Mouse (Mus musculus) midbrain, postnatal 0 days (tissue): ENCODE results near the gene Fndc3a. TPM values are rescaled to one million over a fixed set of nuclear protein-coding genes. Genes with fewer than 3 reads are reported as not detected.

Experiments used
- ATAC-seq: fragments of 200-750 bp; cut with Nextera tagmentation; 2 replicates; pipeline ENCODE4 v1.8.0; 2017; ENCODE audit warnings: moderate number of reproducible peaks, mild to moderate bottlenecking, moderate TSS enrichment, moderate library complexity; ENCODE audit not compliant: low FRiP score
- DNase-seq: peaks from one replicate; pipeline ENCODE4 v3.0.0-alpha.2; 2015; ENCODE audit warnings: low spot score
- H3K27ac ChIP-seq: fragments of 300-500 bp; sonication (generic); 2 replicates; pipeline ENCODE4 v1.5.1; 2014; ENCODE audit warnings: low read depth, mild to moderate bottlenecking, low read length, mixed read lengths
- H3K27me3 ChIP-seq: fragments of 300-500 bp; sonication (generic); 2 replicates; pipeline ENCODE4 v1.6.1; 2014; ENCODE audit warnings: low read length, control low read depth, mixed read lengths; ENCODE audit not compliant: insufficient read depth
- H3K36me3 ChIP-seq: fragments of 300-500 bp; sonication (generic); 2 replicates; pipeline ENCODE4 v1.6.1; 2014; ENCODE audit warnings: low read length, control low read depth, mixed read lengths; ENCODE audit not compliant: insufficient read depth
- H3K4me1 ChIP-seq: fragments of 300-500 bp; sonication (generic); 2 replicates; pipeline ENCODE4 v1.6.1; 2014; ENCODE audit warnings: mild to moderate bottlenecking, control low read depth, antibody characterized with exemption, low read length, mixed read lengths; ENCODE audit not compliant: insufficient read depth
- H3K4me2 ChIP-seq: fragments of 300-500 bp; sonication (generic); 2 replicates; pipeline ENCODE4 v1.6.1; 2014; ENCODE audit warnings: low read depth, mild to moderate bottlenecking, low read length, mixed read lengths; ENCODE audit not compliant: poor library complexity, severe bottlenecking
- H3K4me3 ChIP-seq: fragments of 300-500 bp; sonication (generic); 2 replicates; pipeline ENCODE4 v1.5.1; 2014; ENCODE audit warnings: low read depth, mild to moderate bottlenecking, low read length, moderate library complexity
- H3K9ac ChIP-seq: fragments of 300-500 bp; sonication (generic); replicated peaks from 2 replicates; pipeline ENCODE4 v1.6.1; 2014; ENCODE audit warnings: mild to moderate bottlenecking, low read length, moderate library complexity, mixed read lengths; ENCODE audit not compliant: poor library complexity, severe bottlenecking
- H3K9me3 ChIP-seq: fragments of 300-500 bp; sonication (generic); 2 replicates; pipeline ENCODE4 v1.6.1; 2016; ENCODE audit warnings: low read length, control low read depth
- CTCF ChIP-seq: IDR thresholded peaks from 2 replicates; pipeline ENCODE4 v1.5.1; 2016; ENCODE audit warnings: antibody characterized with exemption, mild to moderate bottlenecking
- WGBS: fragments of 180-500 bp; shearing (Covaris S2); extraction: QIAGEN DNeasy Blood & Tissue Kit; methylation state at CpG from one replicate; pipeline ENCODE4 v1.1.7; 2014; 5-methylcytosine and 5-hydroxymethylcytosine counted together
- polyA plus RNA-seq: library from polyadenylated mRNA; unstranded; fragments of >200 nt; fragmentation: Nextera tagmentation; extraction: Ambion mirVana; gene quantifications from 2 replicates; pipeline ENCODE4 v1.2.1, GENCODE M21; 2015
- total RNA-seq: library from RNA; depleted of rRNA; stranded (reverse); fragments of >200 nt; gene quantifications from 2 replicates; pipeline ENCODE4 v1.2.3, GENCODE M21; 2014

Gene Fndc3a
- total and polyA plus RNA-seq, 2 experiments from 2014 or later, result 46.6 to 50.3 TPM

DNA sequence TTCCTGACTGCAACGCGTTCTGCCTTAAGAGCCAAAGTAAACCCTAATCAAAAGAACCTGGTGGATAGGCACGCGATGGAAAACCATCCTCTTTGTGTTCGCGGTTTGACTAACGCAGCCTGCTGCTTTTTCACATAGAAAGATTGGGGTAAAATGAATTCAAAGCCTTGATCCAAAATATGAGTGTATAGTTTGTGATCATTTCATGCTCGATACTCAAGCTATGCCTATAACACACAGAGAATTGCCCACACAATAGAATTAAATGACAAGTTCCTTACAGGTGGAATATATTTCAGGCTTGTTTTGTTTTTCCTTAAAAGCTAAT lies 106.6 kb downstream of the Fndc3a start:
- ATAC-seq, result no peak
- Histone ChIP-seq H3K36me3 (no peaks in the 10 kb centered on the region), H3K9me3 (no peaks in the 10 kb centered on the region), H3K27ac (peak overlapping the region; percentile 74), H3K4me3 (peak overlapping the region; percentile 45), H3K4me2 (peak overlapping the region; percentile 69), H3K4me1 (peaks cover 10% of the 10 kb centered on the region; the same call in 1 of the 2 replicates), H3K9ac (peak overlapping the region; percentile 61), H3K27me3 (no peaks in the 10 kb centered on the region)
- TF ChIP-seq CTCF, result no peak
- no peak for DNase-seq
- WGBS, result 3% methylated on average over 8 of the region's 8 CpGs

DNA sequence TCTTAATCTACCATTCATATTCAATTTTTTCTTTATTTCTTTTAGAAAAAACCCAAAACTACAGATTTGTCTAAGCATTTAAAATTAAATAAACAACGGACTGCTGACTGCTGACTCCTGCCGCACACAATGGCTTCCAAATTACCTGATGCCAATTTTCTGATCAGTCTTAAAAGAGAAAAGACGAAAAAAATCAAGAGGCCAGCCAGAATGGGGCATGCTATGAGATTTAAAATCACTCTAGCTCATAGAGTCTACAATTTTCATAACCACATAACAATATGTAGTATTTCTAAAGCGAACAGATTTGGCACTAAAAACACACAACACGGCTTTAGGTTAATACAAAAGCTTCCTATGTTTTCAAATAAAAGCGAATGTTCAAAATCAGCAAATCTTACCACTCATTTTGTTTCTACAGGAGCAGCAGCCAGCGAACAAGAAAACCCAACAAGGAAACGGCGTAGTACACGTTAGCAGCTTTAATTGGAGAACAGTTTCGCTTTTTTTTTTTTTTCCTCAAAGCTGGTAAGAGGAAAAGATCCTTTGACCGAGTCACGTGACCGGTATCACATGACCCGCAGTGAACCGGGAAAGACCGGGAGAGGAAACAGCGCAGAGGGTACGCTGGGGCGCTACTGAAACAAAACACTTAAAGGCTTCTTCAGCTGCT lies 107.1 kb downstream of the Fndc3a start:
- Histone ChIP-seq H3K27me3 (no peaks in the 10 kb centered on the region), H3K4me3 (peak overlapping the region; percentile 45), H3K36me3 (no peaks in the 10 kb centered on the region), H3K9ac (peak overlapping the region; percentile 61), H3K27ac (peak overlapping the region; percentile 74), H3K4me1 (peaks cover 10% of the 10 kb centered on the region; the same call in 1 of the 2 replicates), H3K9me3 (no peaks in the 10 kb centered on the region), H3K4me2 (peak overlapping the region; percentile 69)
- ATAC-seq (peak; percentile 91), DNase-seq (peak; percentile 95)
- 3% methylated on average over 20 of the region's 20 CpGs for WGBS
- 0 out of 2 replicates have a peak, but pooled peaks have one; percentile 2 for TF ChIP-seq CTCF

DNA sequence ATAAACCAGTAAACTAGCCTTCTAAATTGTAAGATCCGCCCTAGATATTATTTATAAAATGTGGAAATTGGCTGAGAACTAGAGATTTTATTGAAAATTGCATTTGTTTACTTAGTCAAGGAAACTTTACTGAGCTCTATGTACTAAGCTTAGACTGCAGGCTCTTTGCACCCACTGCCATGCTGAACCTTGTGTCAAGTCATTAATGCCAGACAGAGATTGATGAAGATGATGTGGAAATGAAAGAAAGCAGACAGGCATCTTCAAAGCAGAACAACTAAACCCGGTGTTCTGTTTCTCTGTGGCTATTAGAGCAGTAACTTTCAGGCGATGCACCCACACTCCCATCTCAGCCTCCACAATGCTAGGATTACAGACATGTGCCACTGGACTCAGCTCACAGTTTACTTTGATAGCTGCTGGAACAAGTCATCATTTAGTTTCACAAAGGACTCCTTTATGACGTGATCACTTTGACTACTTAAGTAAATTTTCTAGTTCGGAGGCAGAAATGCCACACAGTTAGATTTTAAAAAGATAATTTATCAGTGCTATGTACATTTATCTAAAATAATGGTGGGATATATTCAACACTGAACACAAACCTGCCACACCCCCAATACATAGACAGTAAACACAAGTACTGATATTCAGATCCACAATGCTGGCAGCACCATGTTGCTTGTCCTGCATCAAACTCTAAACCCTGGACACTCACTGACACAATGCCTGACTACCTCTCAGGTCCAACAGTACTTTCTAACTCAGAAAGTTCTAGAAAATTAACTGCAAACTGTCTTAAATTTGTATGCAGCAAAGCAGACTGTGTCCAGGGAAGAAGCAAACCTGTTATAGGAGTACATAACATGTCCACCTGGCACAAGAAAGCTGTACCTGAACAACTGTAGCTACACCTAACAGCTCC lies 108.2 kb downstream of the Fndc3a start:
- H3K4me2 ChIP-seq, result peak overlapping the region; percentile 69
- peak overlapping the region; percentile 45 for H3K4me3 ChIP-seq
- H3K27me3 ChIP-seq, result no peaks in the 10 kb centered on the region
- peak overlapping the region; percentile 61; the same call in 1 of the 2 replicates for H3K9ac ChIP-seq
- no peaks in the 10 kb centered on the region for H3K9me3 ChIP-seq
- DNase-seq (no peak), ATAC-seq (no peak)
- 58% methylated on average over 5 of the region's 5 CpGs for WGBS
- H3K4me1 ChIP-seq, result peaks cover 10% of the 10 kb centered on the region; the same call in 1 of the 2 replicates
- no peaks in the 10 kb centered on the region for H3K36me3 ChIP-seq
- TF ChIP-seq CTCF, result no peak
- H3K27ac ChIP-seq, result no peak overlapping the region

DNA sequence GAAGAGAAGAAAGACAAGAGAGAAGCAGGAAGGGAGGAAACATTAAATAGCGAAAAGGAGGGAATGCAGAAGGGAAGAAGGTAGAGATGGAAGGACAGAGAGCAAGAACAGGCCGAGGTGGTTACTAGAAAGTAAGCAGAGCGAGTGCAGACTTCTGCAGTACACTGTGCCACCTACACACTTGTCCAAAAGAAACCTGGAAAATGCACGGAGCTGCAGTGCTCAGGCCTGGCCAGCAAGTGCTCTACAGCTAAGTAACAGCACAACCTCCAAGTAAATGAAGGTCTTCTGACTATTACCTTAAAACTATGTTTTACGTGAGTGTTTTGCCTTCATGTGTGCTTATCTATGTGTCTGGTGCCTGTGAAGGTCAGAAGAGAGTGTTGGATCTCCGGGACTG lies 109.4 kb downstream of the Fndc3a start:
- WGBS, result 89% methylated on average over 6 of the region's 6 CpGs

DNA sequence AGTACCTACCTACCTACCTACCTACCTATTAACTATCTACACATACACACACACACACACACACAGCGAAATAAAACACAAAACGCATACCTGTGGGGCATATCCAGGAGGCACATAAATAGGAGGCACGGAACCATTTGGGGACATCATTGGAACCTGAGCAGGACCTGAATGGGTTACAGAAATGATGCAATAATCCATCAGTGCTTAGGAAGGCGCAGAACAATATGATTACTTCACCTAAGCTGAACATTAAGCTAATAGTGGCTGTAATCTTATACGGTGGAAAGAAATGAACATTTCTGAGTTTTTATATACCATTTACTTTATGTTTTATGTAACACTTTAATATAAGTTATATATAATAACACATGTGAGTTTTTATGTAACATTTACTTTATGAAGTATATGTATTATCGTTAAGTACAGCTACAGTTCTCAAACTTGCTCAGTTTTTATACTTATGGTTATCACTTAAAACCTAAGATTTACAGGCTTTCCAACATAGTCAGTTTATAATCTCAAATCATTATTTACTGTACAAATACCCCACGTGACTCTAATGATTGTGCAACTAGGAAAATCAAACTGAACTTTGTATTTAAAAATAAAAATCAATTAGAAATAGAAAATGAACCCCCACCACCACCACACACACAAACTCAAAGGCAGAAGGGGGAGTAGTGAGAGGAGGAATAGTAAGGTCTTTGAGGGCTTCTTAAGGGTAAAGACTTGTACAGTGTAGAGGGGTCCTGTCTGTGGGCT lies 110.6 kb downstream of the Fndc3a start:
- Histone ChIP-seq H3K9ac (no peak overlapping the region), H3K4me3 (no peak overlapping the region), H3K27me3 (no peaks in the 10 kb centered on the region), H3K36me3 (no peaks in the 10 kb centered on the region), H3K9me3 (no peaks in the 10 kb centered on the region), H3K27ac (no peak overlapping the region), H3K4me2 (no peak overlapping the region), H3K4me1 (peaks cover 10% of the 10 kb centered on the region; the same call in 1 of the 2 replicates)
- no peak for ATAC-seq
- WGBS, result 95% methylated on average over 7 of the region's 7 CpGs
- no peak for DNase-seq
- TF ChIP-seq CTCF, result no peak

More for the DNA sequence above, 109.4 kb downstream of the Fndc3a start:
- no peak for DNase-seq
- ATAC-seq, result no peak
- Histone ChIP-seq H3K9ac (no peak overlapping the region), H3K27ac (no peak overlapping the region), H3K4me3 (no peak overlapping the region), H3K36me3 (no peaks in the 10 kb centered on the region), H3K4me1 (peaks cover 10% of the 10 kb centered on the region; the same call in 1 of the 2 replicates), H3K9me3 (no peaks in the 10 kb centered on the region), H3K27me3 (no peaks in the 10 kb centered on the region), H3K4me2 (no peak overlapping the region)
- TF ChIP-seq CTCF, result no peak
